Mouse (Mus musculus) stomach, embryonic 16.5 days (tissue): ENCODE results near the gene Afap1. TPM values are rescaled to one million over a fixed set of nuclear protein-coding genes. Genes with fewer than 3 reads are reported as not detected.

Source experiments
- ATAC-seq: fragments of 200-750 bp; cut with Nextera tagmentation; 2 replicates; pipeline ENCODE4 v1.8.0; 2017; ENCODE audit warnings: moderate number of reproducible peaks, moderate TSS enrichment; ENCODE audit not compliant: insufficient read depth, low FRiP score
- H3K27ac ChIP-seq: fragments of 300-500 bp; sonication (generic); 2 replicates; pipeline ENCODE4 v1.5.1; 2014; ENCODE audit warnings: low read length
- H3K27me3 ChIP-seq: fragments of 300-500 bp; sonication (generic); 2 replicates; pipeline ENCODE4 v1.6.1; 2014; ENCODE audit warnings: low read length, control low read depth, mixed read lengths; ENCODE audit not compliant: control insufficient read depth, insufficient read depth
- H3K36me3 ChIP-seq: fragments of 300-500 bp; sonication (generic); 2 replicates; pipeline ENCODE4 v1.6.1; 2014; ENCODE audit warnings: low read length; ENCODE audit not compliant: control insufficient read depth, insufficient read depth
- H3K4me1 ChIP-seq: fragments of 300-500 bp; sonication (generic); 2 replicates; pipeline ENCODE4 v1.6.1; 2014; ENCODE audit warnings: low read length, control low read depth, mixed read lengths; ENCODE audit not compliant: control insufficient read depth, insufficient read depth
- H3K4me2 ChIP-seq: fragments of 300-500 bp; sonication (generic); 2 replicates; pipeline ENCODE4 v1.6.1; 2014; ENCODE audit warnings: low read depth, low read length, mixed read lengths
- H3K4me3 ChIP-seq: fragments of 300-500 bp; sonication (generic); replicated peaks from 2 replicates; pipeline ENCODE4 v1.5.1; 2014; ENCODE audit warnings: mild to moderate bottlenecking, low read length
- H3K9ac ChIP-seq: fragments of 300-500 bp; sonication (generic); 2 replicates; pipeline ENCODE4 v1.6.1; 2014; ENCODE audit warnings: low read length
- H3K9me3 ChIP-seq: fragments of 300-500 bp; sonication (generic); replicated peaks from 2 replicates; pipeline ENCODE4 v1.6.1; 2016; ENCODE audit warnings: low read length, control low read depth; ENCODE audit not compliant: control insufficient read depth
- WGBS: fragments of 180-500 bp; shearing (Covaris S2); extraction: QIAGEN DNeasy Blood & Tissue Kit; methylation state at CpG from one replicate; pipeline ENCODE4 v1.1.7; 2014; 5-methylcytosine and 5-hydroxymethylcytosine counted together
- polyA plus RNA-seq: library from polyadenylated mRNA; unstranded; fragments of >200 nt; fragmentation: Nextera tagmentation; extraction: Ambion mirVana; gene quantifications from 2 replicates; pipeline ENCODE4 v1.2.1, GENCODE M21; 2015

Gene Afap1
- polyA plus RNA-seq, 1 experiment from 2014 or later: 20.4 TPM

DNA sequence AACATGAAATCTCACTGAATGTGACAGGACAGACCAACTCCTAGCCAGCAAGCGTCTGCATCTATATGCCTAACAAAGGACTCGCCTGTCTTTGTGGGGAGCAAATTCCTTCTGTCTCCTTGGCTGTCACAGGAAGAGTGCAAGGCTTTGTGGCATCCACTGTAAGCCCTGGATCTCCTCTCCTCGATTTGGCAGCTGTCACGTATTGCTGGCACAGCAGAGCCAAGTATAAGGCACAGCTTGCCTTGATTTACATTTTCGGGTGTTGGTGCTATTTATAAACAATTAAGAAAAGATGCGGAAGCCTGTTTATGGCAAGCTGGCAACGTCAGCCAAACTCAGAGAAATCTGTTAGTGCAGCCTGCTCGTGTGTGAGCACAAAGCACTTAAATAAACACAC is 25.3 kb downstream of the Afap1 start:
- H3K4me2 ChIP-seq: peak overlapping the region; percentile 22; the same call in 1 of the 2 replicates
- H3K36me3 ChIP-seq: no peaks in the 10 kb centered on the region
- 29% methylated on average over 8 of the region's 8 CpGs for WGBS
- no peak overlapping the region for H3K4me3 ChIP-seq
- no peak overlapping the region for H3K9ac ChIP-seq
- no peaks in the 10 kb centered on the region for H3K27me3 ChIP-seq
- H3K9me3 ChIP-seq: no peaks in the 10 kb centered on the region
- peak overlapping the region; percentile 56; the same call in 1 of the 2 replicates for H3K27ac ChIP-seq
- ATAC-seq: no peak
- peaks cover 55% of the 10 kb centered on the region for H3K4me1 ChIP-seq

DNA sequence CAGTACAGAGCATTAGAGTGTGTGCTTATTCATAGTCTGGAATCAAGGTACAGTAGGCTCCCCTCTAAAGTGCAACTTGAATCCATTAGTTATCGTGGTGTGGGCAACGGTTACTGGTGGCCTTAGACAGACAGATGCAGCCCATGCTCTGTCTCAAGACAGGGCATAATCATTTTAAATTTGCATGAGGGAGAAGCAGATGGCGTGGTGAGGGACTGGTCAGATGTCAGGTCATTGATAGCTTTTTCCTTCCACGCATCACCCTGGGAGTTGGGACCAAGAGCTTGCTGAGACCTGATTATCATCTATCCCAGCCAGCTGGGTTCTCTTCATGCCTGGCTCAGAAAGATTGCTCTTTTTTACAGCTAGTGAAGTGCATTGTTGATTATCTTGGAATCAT is 27.0 kb downstream of the Afap1 start:
- no peak for ATAC-seq
- WGBS: 74% methylated on average over 4 of the region's 4 CpGs
- no peaks in the 10 kb centered on the region for H3K36me3 ChIP-seq
- H3K9ac ChIP-seq: no peak overlapping the region
- H3K27ac ChIP-seq: no peak overlapping the region
- H3K4me1 ChIP-seq: peaks cover 59% of the 10 kb centered on the region
- H3K27me3 ChIP-seq: no peaks in the 10 kb centered on the region
- H3K4me2 ChIP-seq: no peak overlapping the region
- no peaks in the 10 kb centered on the region for H3K9me3 ChIP-seq
- H3K4me3 ChIP-seq: no peak overlapping the region

DNA sequence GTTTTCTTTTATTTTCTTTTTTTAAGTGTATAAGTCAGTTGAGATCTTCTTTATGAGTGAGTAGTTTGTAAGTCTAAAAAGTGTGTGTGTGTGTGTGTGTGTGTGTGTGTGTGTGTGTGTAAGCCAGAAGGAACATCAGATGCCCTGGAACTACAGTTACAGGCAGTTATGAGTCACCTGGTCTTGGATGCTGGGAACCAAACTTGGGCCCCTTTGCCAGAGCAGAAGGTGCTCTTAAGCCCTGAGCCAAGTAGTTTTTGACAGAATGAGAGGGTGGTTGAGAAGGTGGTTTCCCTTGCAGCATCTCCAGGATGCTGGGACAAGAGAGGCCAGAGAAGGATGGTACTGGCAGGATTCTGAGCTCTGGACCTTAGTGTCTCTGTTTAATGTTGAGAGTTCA is 27.4 kb downstream of the Afap1 start:
- Histone ChIP-seq H3K9me3 (no peaks in the 10 kb centered on the region), H3K4me3 (no peak overlapping the region), H3K9ac (peak overlapping the region; percentile 59; the same call in 1 of the 2 replicates), H3K4me2 (no peak overlapping the region), H3K4me1 (peaks cover 62% of the 10 kb centered on the region), H3K27ac (peak overlapping the region; percentile 94), H3K27me3 (no peaks in the 10 kb centered on the region), H3K36me3 (no peaks in the 10 kb centered on the region)
- no peak for ATAC-seq

DNA sequence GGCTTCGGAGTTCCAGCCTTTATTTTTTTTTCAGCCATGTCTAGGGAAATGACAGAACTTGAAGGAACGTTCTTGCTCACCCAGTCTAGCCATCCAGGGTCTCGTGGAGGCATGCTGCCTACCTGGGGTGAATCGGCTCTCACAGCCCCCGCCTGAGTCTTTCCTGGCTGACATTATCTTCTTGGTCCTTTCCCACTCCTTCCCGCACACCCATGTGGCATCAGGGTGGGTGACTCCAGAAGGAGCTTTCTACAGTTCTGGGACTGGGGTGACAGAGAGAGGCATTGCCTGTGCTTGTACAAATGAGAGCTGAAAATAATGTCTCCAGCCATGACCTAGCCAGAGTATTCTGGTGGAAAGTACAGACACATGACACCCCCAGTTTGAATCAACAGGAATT is 28.0 kb downstream of the Afap1 start:
- Histone ChIP-seq H3K4me2 (peak overlapping the region; percentile 38), H3K9me3 (no peaks in the 10 kb centered on the region), H3K4me1 (peaks cover 67% of the 10 kb centered on the region), H3K4me3 (no peak overlapping the region), H3K27ac (peak overlapping the region; percentile 94), H3K9ac (peak overlapping the region; percentile 59; the same call in 1 of the 2 replicates), H3K27me3 (no peaks in the 10 kb centered on the region), H3K36me3 (no peaks in the 10 kb centered on the region)
- ATAC-seq: no peak
- WGBS: 48% methylated on average over 6 of the region's 6 CpGs

DNA sequence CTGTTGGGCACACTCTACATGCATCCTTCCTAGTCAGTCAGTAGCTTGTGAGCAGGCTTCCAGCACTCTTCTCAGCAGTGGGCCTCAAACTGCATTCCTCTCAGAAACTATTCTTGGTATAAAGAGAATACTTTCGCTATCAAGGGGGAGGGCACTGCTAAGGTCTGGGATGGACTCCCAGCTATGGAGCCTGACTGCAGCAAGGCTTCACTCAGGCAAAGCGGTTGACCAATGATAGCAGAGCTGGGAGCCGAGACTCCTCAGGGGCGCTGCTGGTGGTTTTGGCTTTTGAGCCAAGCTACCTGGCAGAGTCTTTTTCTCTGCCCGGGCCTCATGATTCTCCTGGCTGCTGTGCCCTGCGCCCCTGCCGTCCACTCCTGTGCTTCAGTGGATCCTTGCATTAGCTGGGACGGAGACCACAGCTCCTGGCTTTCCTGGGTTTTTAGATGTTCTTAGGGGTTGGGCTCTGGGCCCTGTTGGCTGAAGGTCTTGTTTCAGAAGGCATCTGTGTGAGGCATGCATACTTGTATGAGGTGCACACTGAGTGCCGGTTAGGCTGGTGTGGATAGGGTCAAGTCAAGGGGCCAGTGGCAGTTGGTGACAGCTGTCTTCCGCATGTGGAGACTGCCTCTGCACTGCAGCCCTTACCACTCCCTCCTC is 28.6 kb downstream of the Afap1 start:
- H3K4me1 ChIP-seq: peaks cover 72% of the 10 kb centered on the region
- ATAC-seq: peak; percentile 88
- no peaks in the 10 kb centered on the region for H3K9me3 ChIP-seq
- peak overlapping the region; percentile 94 for H3K27ac ChIP-seq
- H3K27me3 ChIP-seq: no peaks in the 10 kb centered on the region
- H3K9ac ChIP-seq: peak overlapping the region; percentile 59; the same call in 1 of the 2 replicates
- no peak overlapping the region; the same call in 1 of the 2 replicates for H3K4me3 ChIP-seq
- 25% methylated on average over 10 of the region's 10 CpGs for WGBS
- no peaks in the 10 kb centered on the region for H3K36me3 ChIP-seq
- peak overlapping the region; percentile 38 for H3K4me2 ChIP-seq

DNA sequence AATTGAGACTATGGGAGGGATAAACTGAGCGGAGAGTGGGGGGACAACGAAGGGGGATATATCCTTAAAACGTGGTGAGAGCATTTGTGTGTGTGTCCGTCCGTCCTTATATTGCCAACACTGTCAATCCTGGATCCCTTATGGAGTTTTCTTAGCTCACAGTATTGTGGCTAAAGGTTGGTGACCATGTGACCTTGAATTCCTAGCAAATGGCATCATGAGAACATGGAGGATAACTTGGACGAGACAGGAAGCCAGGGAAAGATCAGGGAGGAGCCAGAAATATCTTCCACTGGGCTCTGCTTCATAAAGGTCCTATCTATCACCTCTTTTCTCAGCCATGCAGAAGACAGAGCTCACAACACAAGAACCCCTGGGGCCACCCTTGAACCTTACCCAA is 30.3 kb downstream of the Afap1 start:
- Histone ChIP-seq H3K4me1 (peaks cover 66% of the 10 kb centered on the region), H3K4me2 (no peak overlapping the region)

DNA sequence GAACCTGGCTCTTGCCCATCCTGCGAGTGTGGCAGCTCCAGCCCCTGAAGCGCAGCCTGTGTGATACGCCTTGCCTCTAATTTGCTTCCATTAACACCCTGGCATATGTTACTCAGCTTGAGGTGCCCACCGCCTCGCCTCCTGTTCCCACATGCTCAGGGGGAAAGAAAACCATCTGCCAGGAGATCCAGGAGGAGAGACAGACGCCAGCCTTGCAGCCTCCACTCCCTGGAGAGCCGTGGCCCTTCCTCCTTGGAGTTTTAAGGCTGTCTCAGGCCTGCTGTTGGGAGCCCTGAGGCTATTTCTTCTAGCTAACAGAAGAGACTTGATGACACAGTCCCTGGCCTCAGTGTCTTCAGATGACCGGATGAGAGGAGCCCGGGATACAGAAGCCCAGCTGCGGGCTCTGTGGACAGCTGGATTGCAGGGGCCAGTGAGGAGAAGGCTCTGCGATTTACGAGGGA is 32.1 kb downstream of the Afap1 start:
- 55% methylated on average over 12 of the region's 12 CpGs for WGBS
- Histone ChIP-seq H3K27ac (peak overlapping the region; percentile 72), H3K4me2 (0 out of 2 replicates have a peak overlapping the region, but pooled peaks have one; percentile 4), H3K27me3 (no peaks in the 10 kb centered on the region), H3K4me3 (no peak overlapping the region), H3K36me3 (no peaks in the 10 kb centered on the region), H3K4me1 (peaks cover 52% of the 10 kb centered on the region), H3K9ac (peak overlapping the region; percentile 53), H3K9me3 (no peaks in the 10 kb centered on the region)
- ATAC-seq: no peak

More for the DNA sequence above, 30.3 kb downstream of the Afap1 start:
- H3K9ac ChIP-seq: no peak overlapping the region
- H3K9me3 ChIP-seq: no peaks in the 10 kb centered on the region
- ATAC-seq: no peak
- 82% methylated on average over 6 of the region's 6 CpGs for WGBS
- no peaks in the 10 kb centered on the region for H3K27me3 ChIP-seq
- no peak overlapping the region for H3K27ac ChIP-seq
- no peaks in the 10 kb centered on the region for H3K36me3 ChIP-seq
- no peak overlapping the region for H3K4me3 ChIP-seq

DNA sequence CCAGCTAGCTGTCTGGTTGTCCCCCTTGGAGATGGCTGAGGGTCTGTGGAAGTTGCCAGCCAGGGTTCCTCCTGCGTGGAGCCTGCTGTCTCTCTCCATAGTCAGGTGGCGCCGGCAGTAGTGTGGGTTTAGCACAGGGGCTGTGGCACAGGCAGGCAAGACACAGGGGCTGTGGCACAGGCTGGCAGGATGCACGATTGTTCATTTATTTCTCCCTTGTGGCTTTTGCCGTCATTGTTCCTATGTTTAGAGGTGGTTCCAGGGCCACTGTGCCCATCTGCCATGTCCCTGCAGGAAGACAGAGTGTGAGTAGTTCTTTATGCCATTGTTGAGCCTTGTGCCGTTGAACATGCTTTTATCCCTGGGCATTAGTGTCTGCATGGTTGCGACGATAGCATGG is 33.4 kb downstream of the Afap1 start:
- ATAC-seq: no peak
- Histone ChIP-seq H3K4me2 (no peak overlapping the region), H3K27me3 (no peaks in the 10 kb centered on the region), H3K9me3 (no peaks in the 10 kb centered on the region), H3K4me1 (peaks cover 46% of the 10 kb centered on the region), H3K4me3 (no peak overlapping the region), H3K9ac (no peak overlapping the region), H3K27ac (no peak overlapping the region), H3K36me3 (no peaks in the 10 kb centered on the region)
- WGBS: 83% methylated on average over 8 of the region's 8 CpGs

DNA sequence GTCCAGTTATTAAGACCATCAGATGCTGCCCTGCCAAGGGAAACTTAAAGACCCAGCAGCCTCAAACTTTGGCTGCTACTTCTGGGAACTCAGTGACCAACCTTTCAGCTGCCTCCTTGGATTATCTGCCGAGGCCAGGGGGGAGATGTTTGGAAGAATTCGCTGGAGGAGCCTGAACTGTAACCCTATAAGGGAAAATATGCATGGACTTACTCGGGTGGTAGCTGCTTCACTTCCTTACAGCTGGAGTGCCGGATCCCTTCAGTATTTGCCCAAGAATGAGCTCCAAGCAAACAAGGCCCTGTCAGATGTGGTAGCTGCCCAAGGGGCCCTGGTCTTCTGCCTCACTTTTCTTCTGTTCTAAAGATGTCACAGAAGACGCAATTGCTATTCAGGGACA is 38.2 kb downstream of the Afap1 start:
- Histone ChIP-seq H3K4me2 (no peak overlapping the region), H3K36me3 (no peaks in the 10 kb centered on the region), H3K27me3 (no peaks in the 10 kb centered on the region), H3K4me3 (no peak overlapping the region), H3K27ac (peak overlapping the region; percentile 83), H3K9me3 (no peaks in the 10 kb centered on the region), H3K9ac (no peak overlapping the region), H3K4me1 (peaks cover 29% of the 10 kb centered on the region)
- 29% methylated on average over 5 of the region's 5 CpGs for WGBS
- ATAC-seq: peak; percentile 62; the same call in 1 of the 2 replicates
